Mouse (Mus musculus) bone marrow, adult 2 months (tissue): ENCODE data around the gene Ranbp17.

ENCODE experiments used
- CTCF ChIP-seq: fragments of 200-500 bp; IDR thresholded peaks from 2 replicates; pipeline ENCODE4 v1.5.1; 2011; ENCODE audit warnings: low read length, control low read depth; ENCODE audit not compliant: control insufficient read depth, insufficient read depth
- POLR2A ChIP-seq: fragments of 200-500 bp; IDR thresholded peaks from 2 replicates; pipeline ENCODE4 v1.6.1; 2011; ENCODE audit warnings: low read depth, mild to moderate bottlenecking, control low read depth, low read length, borderline replicate concordance; ENCODE audit not compliant: control insufficient read depth

- TF ChIP-seq CTCF (no peak), POLR2A (no peak)
Measured at GRCm38 (mm10) chr11:33226516-33226915, 287.0 kb downstream of the Ranbp17 start.
